Mouse (Mus musculus) cerebellum, adult 2 months (tissue): ENCODE measurements at regions not wholly inside any gene's neighbourhood (a gene's known extent, or its start where the extent isn't known, plus 50 kb on each side); places are given as distances from the start of the nearest gene placed in this dataset.

Experiments used
- CTCF ChIP-seq: fragments of 200-500 bp; IDR thresholded peaks from 2 replicates; pipeline ENCODE4 v1.5.1; 2011; ENCODE audit warnings: low read depth, mild to moderate bottlenecking, control low read depth, low read length, moderate library complexity, borderline replicate concordance; ENCODE audit not compliant: insufficient read depth
- POLR2A ChIP-seq: fragments of 200-500 bp; IDR thresholded peaks from 2 replicates; pipeline ENCODE4 v1.6.1; 2011; ENCODE audit warnings: low read length, control low read depth, borderline replicate concordance; ENCODE audit not compliant: insufficient read depth

- TF ChIP-seq CTCF (no peak), POLR2A (no peak)
Measured at GRCm38 (mm10) chr16:64166036-64166435, 302.1 kb upstream of the Epha3 start.
